Mouse (Mus musculus): ENCODE measurements around the gene Zar1l.

Gene Zar1l

DNA sequence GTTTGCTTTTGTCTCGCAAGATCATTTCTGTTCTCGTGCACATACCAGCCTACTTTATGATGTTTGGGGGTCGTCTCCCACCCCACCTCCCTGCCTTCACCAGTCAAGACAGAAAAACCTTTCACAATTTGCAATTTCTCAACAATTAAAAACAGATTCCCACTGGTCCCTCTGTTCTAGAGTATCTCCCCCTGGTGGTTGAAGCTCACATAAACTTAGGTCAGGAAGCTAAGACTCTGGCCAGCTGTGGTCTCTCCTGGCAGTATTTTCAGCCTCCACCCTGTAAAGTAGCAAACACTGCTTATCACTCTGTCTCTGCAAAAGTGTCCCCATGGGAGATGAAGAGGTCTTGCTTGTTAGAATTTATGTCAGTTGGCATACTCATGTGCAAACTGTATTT, 32.8 kb downstream of the Zar1l start:
- DNase-seq (ENCODE audit: low read depth, low spot score) = no peak

DNA sequence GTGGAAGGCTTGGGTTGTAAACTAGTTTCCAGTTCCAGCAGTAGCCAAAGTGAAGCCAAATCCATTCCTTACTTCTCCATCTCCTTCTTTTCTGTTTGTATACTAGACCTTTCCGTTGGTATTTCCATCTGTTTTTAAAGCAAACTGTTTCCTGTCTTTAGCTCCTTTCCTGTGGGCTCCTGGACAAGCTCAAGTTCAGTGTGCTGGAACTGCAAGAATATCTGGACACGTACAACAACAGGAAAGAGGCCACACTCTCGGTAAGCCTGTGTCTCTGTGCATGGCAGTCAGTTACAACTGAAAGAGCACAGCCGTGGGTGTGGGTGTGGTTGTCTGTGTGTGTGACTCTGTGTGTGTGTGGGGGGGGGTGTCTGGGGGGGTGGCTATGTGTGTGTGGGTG, 39.4 kb downstream of the Zar1l start:
- DNase-seq (ENCODE audit: low read depth, low spot score) = no peak

- DNase-seq (ENCODE audit: low read depth, low spot score) = no peak
Observed at GRCm38 (mm10) chr5:150477364-150477763, 40.6 kb downstream of the Zar1l start.

GRCm38 (mm10) chr5:150468431-150468830, 49.5 kb downstream of the Zar1l start:
- DNase-seq (ENCODE audit: low read depth, low spot score) = no peak

- DNase-seq (ENCODE audit: low read depth, low spot score) = no peak
Observed at GRCm38 (mm10) chr5:150466132-150466531, 51.8 kb downstream of the Zar1l start.

- no peak for DNase-seq (ENCODE audit: low read depth, low spot score)
Observed at GRCm38 (mm10) chr5:150465218-150465617, 52.7 kb downstream of the Zar1l start.

GRCm38 (mm10) chr5:150464721-150465120, 53.2 kb downstream of the Zar1l start:
- DNase-seq (ENCODE audit: low read depth, low spot score) = no peak

GRCm38 (mm10) chr5:150459801-150460200, 58.2 kb downstream of the Zar1l start:
- no peak for DNase-seq (ENCODE audit: low read depth, low spot score)

GRCm38 (mm10) chr5:150457904-150458739, 59.8 kb downstream of the Zar1l start:
- no peak for DNase-seq (ENCODE audit: low read depth, low spot score)

DNA sequence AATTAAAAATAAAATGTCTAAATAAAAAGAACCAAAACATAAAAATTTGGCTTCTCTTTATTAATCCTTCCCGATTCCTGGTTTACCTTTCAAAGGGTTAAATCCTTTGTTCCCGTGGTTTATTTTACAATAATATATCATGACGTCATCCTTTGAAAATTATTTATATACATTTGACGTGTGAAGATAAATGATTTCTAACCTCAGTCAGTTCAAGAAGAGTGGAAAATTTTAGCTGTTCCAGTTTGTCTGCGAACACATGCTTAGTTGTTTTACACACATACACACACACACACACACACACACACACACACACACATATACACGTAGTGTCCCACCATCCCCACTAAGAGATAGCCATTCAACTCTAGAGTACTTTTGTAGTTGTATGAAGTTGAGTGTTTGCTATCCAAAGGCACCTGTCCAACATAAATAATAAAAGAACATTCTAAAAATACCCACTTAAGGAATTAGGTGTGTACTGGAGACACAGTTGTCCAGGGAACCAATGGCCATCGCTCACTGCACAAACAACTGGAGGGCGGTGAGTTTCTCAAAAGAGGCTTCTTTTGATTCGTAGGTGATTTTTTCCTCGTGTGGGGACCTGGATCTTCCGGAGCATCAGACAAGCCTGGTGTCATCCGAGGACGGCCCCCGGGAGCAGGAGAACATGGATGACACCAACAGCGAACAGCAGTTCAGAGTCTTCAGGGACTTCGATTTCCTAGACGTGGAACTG, 60.6 kb downstream of the Zar1l start:
- no peak for DNase-seq (ENCODE audit: low read depth, low spot score)
